Mouse (Mus musculus) B cell, adult 67 days (primary cell): ENCODE measurements around the gene Acad10. TPM values are rescaled to one million over a fixed set of nuclear protein-coding genes. Genes with fewer than 3 reads are reported as not detected.

ENCODE experiments used
- total RNA-seq, 2 experiments: library from RNA; stranded (reverse); gene quantifications; 4 replicates each; pipeline ENCODE4 v1.2.4; 2023

Acad10 gene
- total RNA-seq = 10 to 100 TPM in 1 of 2 experiments, 1 to 10 TPM in 1; 9.8 to 11.0 TPM

GRCm38 (mm10) chr5:121660059-121660896, at the start of gene Acad10, which contains the start of gene Brap:
Gene Acad10, minus strand, starts transcription at chr5:121660514.
Gene Brap, plus strand, starts transcription at chr5:121660563.

GRCm38 (mm10) chr5:121618592-121619513, 41.5 kb downstream of the Acad10 start, which contains the start of gene Acad12:
Gene Acad12, minus strand, starts transcription at chr5:121618938.

GRCm38 (mm10) chr5:121593451-121594401, 66.6 kb downstream of the Acad10 start, which contains the start of gene Aldh2:
Gene Aldh2, minus strand, starts transcription at chr5:121593824.

Other genes with a start within 250 kb of the Acad10 start
- gene Tmem116, start 208.6 kb downstream of the Acad10 start, total RNA-seq = 1 to 10 TPM in 1 of 2 experiments, under 1 TPM in 1; 0.58 to 1.0 TPM
- 100 to 1,000 TPM; 193 to 209 TPM for gene Erp29, start 208.0 kb downstream of the Acad10 start, total RNA-seq
- not detected for gene Adam1b, start 157.1 kb downstream of the Acad10 start, total RNA-seq
- 1 to 10 TPM; 7.4 to 8.5 TPM for gene Adam1a, start 115.0 kb downstream of the Acad10 start, total RNA-seq
- not detected for gene Gm42878, start 115.0 kb downstream of the Acad10 start, total RNA-seq
- gene Mapkapk5, start 114.6 kb downstream of the Acad10 start, total RNA-seq = 100 to 1,000 TPM; 100 to 112 TPM
- 100 to 1,000 TPM; 342 to 400 TPM for gene Aldh2, start 66.7 kb downstream of the Acad10 start, total RNA-seq
- gene Acad12, start 41.6 kb downstream of the Acad10 start, total RNA-seq = 10 to 100 TPM; 10.0 to 12.3 TPM
- 10 to 100 TPM; 96.3 to 97.6 TPM for gene Brap, start within 50 bp of the Acad10 start, total RNA-seq
- gene Atxn2, start 50.8 kb upstream of the Acad10 start, total RNA-seq = 10 to 100 TPM; 93.0 to 98.2 TPM
- 100 to 1,000 TPM; 178 to 188 TPM for gene Sh2b3, start 177.1 kb upstream of the Acad10 start, total RNA-seq
- 1 to 10 TPM; 2.3 to 2.6 TPM for gene Pheta1, start 188.5 kb upstream of the Acad10 start, total RNA-seq